Mouse (Mus musculus) spleen, adult 2 months (tissue): ENCODE measurements around the gene Mia2. TPM values are rescaled to one million over a fixed set of nuclear protein-coding genes. Genes with fewer than 3 reads are reported as not detected.

Experiments
- DNase-seq, 2 experiments: peaks; one replicate each; pipeline versions ENCODE4 v3.0.0 to v3.0.0-alpha.2; 2012 to 2021; ENCODE audit warnings: low spot score in 2 of 2, low read depth in 1 of 2
- H3K27ac ChIP-seq: fragments of 200-500 bp; 2 replicates; pipeline ENCODE4 v1.5.1; 2012; ENCODE audit warnings: low read length, inconsistent platforms; ENCODE audit not compliant: insufficient read depth
- H3K27me3 ChIP-seq: fragments of 200-500 bp; 2 replicates; pipeline ENCODE4 v1.6.1; 2012; ENCODE audit warnings: mild to moderate bottlenecking, moderate library complexity, low read length, inconsistent platforms; ENCODE audit not compliant: control insufficient read depth, insufficient read depth
- H3K36me3 ChIP-seq: fragments of 200-500 bp; 2 replicates; pipeline ENCODE4 v1.6.1; 2012; ENCODE audit warnings: mild to moderate bottlenecking, low read length, inconsistent platforms; ENCODE audit not compliant: control insufficient read depth, insufficient read depth
- H3K4me1 ChIP-seq: fragments of 200-500 bp; 2 replicates; pipeline ENCODE4 v1.6.1; 2011; ENCODE audit warnings: inconsistent platforms; ENCODE audit not compliant: control insufficient read depth, insufficient read depth, insufficient read length
- H3K4me3 ChIP-seq: fragments of 200-500 bp; 2 replicates; pipeline ENCODE4 v1.5.1; 2011; ENCODE audit warnings: mild to moderate bottlenecking, inconsistent platforms; ENCODE audit not compliant: insufficient read depth, insufficient read length; ENCODE audit errors: extremely low read depth
- CTCF ChIP-seq: fragments of 200-500 bp; IDR thresholded peaks from 2 replicates; pipeline ENCODE4 v1.5.1; 2011; ENCODE audit warnings: mild to moderate bottlenecking, inconsistent platforms; ENCODE audit not compliant: insufficient read depth, insufficient read length, insufficient replicate concordance; ENCODE audit errors: extremely low read depth
- POLR2A ChIP-seq: fragments of 200-500 bp; IDR thresholded peaks from 2 replicates; pipeline ENCODE4 v1.6.1; 2011; ENCODE audit warnings: low read depth, low read length, inconsistent platforms
- WGBS: fragments of 180-500 bp; shearing (Covaris S2); methylation state at CpG from one replicate; pipeline ENCODE4 v1.1.7; 2018; 5-methylcytosine and 5-hydroxymethylcytosine counted together
- polyA plus RNA-seq: library from polyadenylated mRNA; depleted of rRNA; stranded (reverse); fragments of >200 nt; gene quantifications from 2 replicates; pipeline ENCODE4 v1.2.3, GENCODE M21; 2012

Gene Mia2
- polyA plus RNA-seq, 1 experiment = 16.5 TPM

- TF ChIP-seq CTCF (no peak), POLR2A (no peak)
- 81% methylated on average over 4 of the region's 4 CpGs for WGBS
- DNase-seq = no peak
- Histone ChIP-seq H3K36me3 (peaks cover 25% of the 10 kb centered on the region), H3K4me1 (no peaks in the 10 kb centered on the region), H3K4me3 (no peak overlapping the region), H3K27me3 (no peaks in the 10 kb centered on the region), H3K27ac (no peak overlapping the region)
Observed at GRCm38 (mm10) chr12:59198750-59199149, 103.2 kb downstream of the Mia2 start.

GRCm38 (mm10) chr12:59199361-59199760 is 103.8 kb downstream of the Mia2 start:
- Histone ChIP-seq H3K4me3 (no peak overlapping the region), H3K27me3 (no peaks in the 10 kb centered on the region), H3K4me1 (no peaks in the 10 kb centered on the region), H3K27ac (no peak overlapping the region), H3K36me3 (peaks cover 27% of the 10 kb centered on the region)
- WGBS = 95% methylated on average over 2 of the region's 2 CpGs
- TF ChIP-seq CTCF (no peak), POLR2A (no peak)
- no peak for DNase-seq

GRCm38 (mm10) chr12:59205571-59205970 is 110.0 kb downstream of the Mia2 start:
- Histone ChIP-seq H3K27ac (no peak overlapping the region), H3K4me3 (no peak overlapping the region), H3K4me1 (peaks cover 12% of the 10 kb centered on the region), H3K36me3 (peaks cover 14% of the 10 kb centered on the region), H3K27me3 (no peaks in the 10 kb centered on the region)
- no peak for DNase-seq
- 94% methylated on average over 6 of the region's 6 CpGs for WGBS
- TF ChIP-seq POLR2A = no peak
- no peak for TF ChIP-seq CTCF

DNA sequence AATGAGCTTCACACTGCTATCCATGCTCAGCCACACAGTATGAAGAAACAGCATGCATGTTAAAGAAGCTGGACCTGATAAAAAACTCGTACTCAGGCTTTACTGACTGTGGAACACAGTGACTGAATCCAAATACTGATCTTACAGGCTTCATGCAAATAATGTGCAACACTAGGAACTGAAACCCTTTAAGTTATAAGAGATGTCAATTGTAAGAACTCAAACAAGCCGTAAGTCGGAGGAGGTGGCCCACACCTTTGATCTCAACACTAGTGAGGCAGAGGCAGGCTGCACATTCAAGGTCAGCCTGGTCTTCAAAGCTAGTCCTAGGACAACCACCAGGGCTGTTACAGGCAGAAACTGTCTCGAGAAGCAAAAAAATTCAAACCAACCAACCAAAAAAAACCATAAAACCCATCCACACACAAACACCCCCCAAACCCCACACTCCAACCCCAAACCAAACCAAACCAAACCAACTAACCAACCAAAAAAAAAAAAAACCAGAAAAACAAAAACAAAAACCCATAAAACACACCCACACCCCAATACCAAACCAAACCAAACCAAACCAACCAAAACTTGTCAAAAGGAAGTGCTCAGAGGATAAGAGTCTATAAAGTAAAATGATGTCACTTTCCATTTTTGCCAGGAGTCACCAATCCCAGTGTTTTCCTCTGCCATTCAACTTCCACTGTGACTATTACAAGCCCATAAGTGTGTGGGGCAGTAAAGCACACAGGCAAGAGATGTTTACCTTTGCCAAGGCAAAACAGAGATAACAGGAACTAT is 110.8 kb downstream of the Mia2 start:
- H3K27ac ChIP-seq = peak overlapping the region; percentile 77
- peak in 1 of 2 experiments; percentile 33 for DNase-seq
- no peaks in the 10 kb centered on the region for H3K27me3 ChIP-seq
- WGBS = 17% methylated on average over 4 of the region's 4 CpGs
- no peak overlapping the region for H3K4me3 ChIP-seq
- H3K4me1 ChIP-seq = peaks cover 12% of the 10 kb centered on the region
- peaks cover 9% of the 10 kb centered on the region for H3K36me3 ChIP-seq
- no peak for TF ChIP-seq CTCF
- no peak for TF ChIP-seq POLR2A

DNA sequence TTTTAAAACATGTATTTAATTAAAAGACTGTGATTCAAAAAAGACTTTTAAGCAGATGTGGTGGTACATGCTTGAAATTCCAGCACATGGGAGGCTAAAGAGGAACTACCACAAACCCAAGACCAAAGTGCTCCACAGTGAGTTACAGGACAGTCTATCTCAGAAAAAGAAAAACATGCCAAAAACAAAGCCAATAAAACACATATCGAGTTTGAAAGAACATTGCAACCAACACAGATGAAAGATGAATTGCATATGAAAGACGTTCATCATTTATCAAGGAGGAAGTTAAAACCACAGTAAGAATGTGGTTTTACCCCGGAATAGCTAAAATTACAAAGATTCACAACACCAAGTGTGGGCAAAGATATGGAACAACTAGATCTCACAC is 111.4 kb downstream of the Mia2 start:
- DNase-seq = no peak
- Histone ChIP-seq H3K4me1 (peaks cover 12% of the 10 kb centered on the region), H3K27me3 (no peaks in the 10 kb centered on the region), H3K27ac (peak overlapping the region; percentile 77; the same call in 1 of the 2 replicates), H3K36me3 (peaks cover 9% of the 10 kb centered on the region), H3K4me3 (no peak overlapping the region)
- 11% methylated on average over 3 of the region's 3 CpGs for WGBS
- no peak for TF ChIP-seq POLR2A
- no peak for TF ChIP-seq CTCF

GRCm38 (mm10) chr12:59207814-59208213 is 112.2 kb downstream of the Mia2 start:
- DNase-seq = no peak
- WGBS = 75% methylated on average over 1 of the region's 1 CpGs
- no peak overlapping the region for H3K4me3 ChIP-seq
- H3K27ac ChIP-seq = peak overlapping the region; percentile 70
- H3K36me3 ChIP-seq = peaks cover 5% of the 10 kb centered on the region
- H3K4me1 ChIP-seq = peaks cover 12% of the 10 kb centered on the region
- TF ChIP-seq CTCF = no peak
- no peak for TF ChIP-seq POLR2A
- no peaks in the 10 kb centered on the region for H3K27me3 ChIP-seq

DNA sequence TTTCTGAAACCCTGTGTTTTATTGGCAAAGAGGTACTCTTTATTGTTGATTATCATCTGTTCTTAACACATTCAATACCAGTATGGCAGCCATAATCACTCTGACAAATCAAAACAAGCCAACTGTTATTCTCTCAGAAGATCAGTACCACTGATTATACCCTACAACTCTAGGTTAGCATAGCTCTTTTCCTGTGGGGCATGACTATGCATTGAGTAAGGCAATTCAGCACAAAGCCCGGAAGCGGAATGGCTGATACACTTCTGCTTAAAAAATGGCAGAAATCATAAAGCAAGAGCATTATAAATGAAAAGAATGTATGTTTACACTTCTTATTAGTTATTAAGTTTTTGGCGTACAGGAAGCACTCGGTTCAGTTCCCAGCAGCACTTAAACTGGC is 120.6 kb downstream of the Mia2 start:
- H3K4me1 ChIP-seq = peaks cover 16% of the 10 kb centered on the region
- 29% methylated on average over 4 of the region's 4 CpGs for WGBS
- no peak overlapping the region for H3K4me3 ChIP-seq
- DNase-seq = peak in 1 of 2 experiments; percentile 9
- no peak for TF ChIP-seq POLR2A
- no peak for TF ChIP-seq CTCF
- H3K36me3 ChIP-seq = no peaks in the 10 kb centered on the region
- no peaks in the 10 kb centered on the region for H3K27me3 ChIP-seq
- no peak overlapping the region; the same call in 1 of the 2 replicates for H3K27ac ChIP-seq
